Mouse (Mus musculus) forebrain, embryonic 15.5 days (tissue): ENCODE measurements around the gene Chrm4. TPM values are rescaled to one million over a fixed set of nuclear protein-coding genes. Genes with fewer than 3 reads are reported as not detected.

ENCODE experiments used
- ATAC-seq: fragments of 200-750 bp; cut with Nextera tagmentation; replicated peaks from 2 replicates; pipeline ENCODE4 v1.8.0; 2017; ENCODE audit warnings: mild to moderate bottlenecking, moderate TSS enrichment, moderate library complexity
- H3K27ac ChIP-seq: fragments of 300-500 bp; sonication (generic); replicated peaks from 2 replicates; pipeline ENCODE4 v1.5.1; 2015; ENCODE audit warnings: mild to moderate bottlenecking, inconsistent platforms
- H3K27me3 ChIP-seq: fragments of 300-500 bp; sonication (generic); 2 replicates; pipeline ENCODE4 v1.6.1; 2015; ENCODE audit warnings: inconsistent platforms
- H3K36me3 ChIP-seq: fragments of 300-500 bp; sonication (generic); 2 replicates; pipeline ENCODE4 v1.6.1; 2015; ENCODE audit warnings: mild to moderate bottlenecking, inconsistent platforms
- H3K4me1 ChIP-seq: fragments of 300-500 bp; sonication (generic); 2 replicates; pipeline ENCODE4 v1.6.1; 2015; ENCODE audit warnings: inconsistent platforms
- H3K4me2 ChIP-seq: fragments of 300-500 bp; sonication (generic); replicated peaks from 2 replicates; pipeline ENCODE4 v1.6.1; 2015; ENCODE audit warnings: mild to moderate bottlenecking, inconsistent platforms
- H3K4me3 ChIP-seq: fragments of 300-500 bp; sonication (generic); 2 replicates; pipeline ENCODE4 v1.5.1; 2015; ENCODE audit warnings: mild to moderate bottlenecking, inconsistent platforms
- H3K9ac ChIP-seq: fragments of 300-500 bp; sonication (generic); replicated peaks from 2 replicates; pipeline ENCODE4 v1.6.1; 2015; ENCODE audit warnings: mild to moderate bottlenecking, inconsistent platforms
- H3K9me3 ChIP-seq: fragments of 300-500 bp; sonication (generic); 2 replicates; pipeline ENCODE4 v1.6.1; 2016; ENCODE audit warnings: inconsistent platforms
- WGBS: fragments of 180-500 bp; shearing (Covaris S2); methylation state at CpG from one replicate; pipeline ENCODE4 v1.1.7; 2015; ENCODE audit warnings: mixed read lengths; 5-methylcytosine and 5-hydroxymethylcytosine counted together
- polyA plus RNA-seq: library from polyadenylated mRNA; unstranded; fragments of >200 nt; fragmentation: Nextera tagmentation; extraction: Ambion mirVana; gene quantifications from 2 replicates; pipeline ENCODE4 v1.2.1, GENCODE M21; 2015

Chrm4 gene
- polyA plus RNA-seq: 1.5 and 1.8 TPM in 2 replicates

- Histone ChIP-seq H3K4me1 (peaks cover 49% of the 10 kb centered on the region), H3K36me3 (no peaks in the 10 kb centered on the region), H3K4me2 (no peak within 1 kb of the TSS), H3K9ac (no peak within 1 kb of the TSS), H3K27me3 (peaks cover 28% of the 10 kb centered on the region), H3K27ac (no peak within 1 kb of the TSS), H3K4me3 (no peak within 1 kb of the TSS), H3K9me3 (no peaks in the 10 kb centered on the region)
- ATAC-seq: no peak
- 95% methylated on average over 3 of the region's 3 CpGs for WGBS
Observed at GRCm38 (mm10) chr2:91926949-91927348, at the start of gene Chrm4. Chrm4 (plus strand) TSS chr2:91927249.

DNA sequence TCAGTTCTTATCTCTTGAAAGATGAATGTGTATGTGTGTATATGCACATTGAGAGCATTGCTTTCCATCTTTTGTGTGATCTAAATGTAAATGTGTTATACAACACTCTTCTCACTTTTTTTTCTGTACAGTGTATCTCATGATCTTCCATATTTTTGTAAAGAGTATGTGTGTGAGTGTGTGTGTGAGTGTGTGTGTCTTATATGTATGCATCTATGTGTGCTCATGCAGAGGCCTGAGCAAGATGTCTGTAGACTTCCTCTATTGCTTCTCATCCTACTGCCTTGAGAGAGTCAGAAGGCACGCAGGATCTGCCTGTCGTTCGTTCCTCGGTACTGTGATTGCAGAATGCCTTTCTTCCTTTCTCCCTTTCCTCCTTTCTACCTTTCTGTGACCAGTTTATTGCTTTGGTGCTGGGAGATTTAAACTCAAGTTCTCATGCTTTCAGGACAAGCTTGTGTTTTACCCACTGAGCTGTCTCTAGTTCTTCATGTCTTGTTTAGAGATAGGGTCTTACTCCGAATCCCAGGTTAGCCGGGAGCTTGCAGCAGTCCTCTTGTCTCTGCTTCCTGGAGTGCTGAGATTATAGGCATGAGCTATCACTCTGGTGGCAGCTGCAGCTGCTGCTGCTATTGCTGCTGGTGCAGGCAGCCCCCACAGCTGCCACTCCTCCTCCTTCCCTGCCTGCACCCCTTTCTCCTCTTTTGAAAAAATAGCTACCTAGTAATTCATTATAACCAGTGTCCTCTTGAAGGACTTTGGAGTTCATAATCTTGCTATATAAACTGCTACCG is 48.5 kb upstream of the Chrm4 start:
- Histone ChIP-seq H3K4me3 (no peak overlapping the region), H3K4me2 (no peak overlapping the region), H3K36me3 (peaks cover 7% of the 10 kb centered on the region; the same call in 1 of the 2 replicates), H3K9me3 (no peaks in the 10 kb centered on the region), H3K9ac (no peak overlapping the region), H3K4me1 (peaks cover 7% of the 10 kb centered on the region; the same call in 1 of the 2 replicates), H3K27me3 (no peaks in the 10 kb centered on the region), H3K27ac (peak overlapping the region; percentile 27)
- 0 out of 2 replicates have a peak, but pooled peaks have one; percentile 38 for ATAC-seq
- 66% methylated on average over 7 of the region's 7 CpGs for WGBS

DNA sequence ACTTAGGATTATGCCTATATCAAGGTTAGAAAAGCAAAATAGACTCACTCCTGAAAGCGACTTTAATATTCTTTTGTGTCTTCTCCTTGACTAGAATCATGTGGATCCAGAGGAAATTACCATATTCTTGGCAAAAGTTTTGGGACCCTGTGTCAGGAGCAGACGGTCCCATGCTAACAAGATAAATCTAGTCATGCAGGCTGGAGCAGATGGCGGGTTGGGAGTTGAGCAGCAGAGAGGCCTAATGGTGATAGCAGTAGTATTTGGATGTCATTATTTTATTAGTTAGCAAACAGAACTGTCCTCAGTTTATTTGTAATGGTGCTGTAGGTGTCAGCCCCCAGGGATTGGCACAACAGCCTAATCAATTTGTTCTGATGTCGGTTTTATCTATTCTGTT is 43.1 kb upstream of the Chrm4 start:
- H3K9ac ChIP-seq: no peak overlapping the region
- ATAC-seq: 0 out of 2 replicates have a peak, but pooled peaks have one; percentile 29
- no peaks in the 10 kb centered on the region for H3K9me3 ChIP-seq
- WGBS: 65% methylated on average over 4 of the region's 4 CpGs
- H3K27ac ChIP-seq: peak overlapping the region; percentile 56; the same call in 1 of the 2 replicates
- no peak overlapping the region for H3K4me2 ChIP-seq
- H3K4me1 ChIP-seq: peaks cover 4% of the 10 kb centered on the region; the same call in 1 of the 2 replicates
- H3K36me3 ChIP-seq: peaks cover 6% of the 10 kb centered on the region
- H3K4me3 ChIP-seq: no peak overlapping the region
- no peaks in the 10 kb centered on the region for H3K27me3 ChIP-seq

DNA sequence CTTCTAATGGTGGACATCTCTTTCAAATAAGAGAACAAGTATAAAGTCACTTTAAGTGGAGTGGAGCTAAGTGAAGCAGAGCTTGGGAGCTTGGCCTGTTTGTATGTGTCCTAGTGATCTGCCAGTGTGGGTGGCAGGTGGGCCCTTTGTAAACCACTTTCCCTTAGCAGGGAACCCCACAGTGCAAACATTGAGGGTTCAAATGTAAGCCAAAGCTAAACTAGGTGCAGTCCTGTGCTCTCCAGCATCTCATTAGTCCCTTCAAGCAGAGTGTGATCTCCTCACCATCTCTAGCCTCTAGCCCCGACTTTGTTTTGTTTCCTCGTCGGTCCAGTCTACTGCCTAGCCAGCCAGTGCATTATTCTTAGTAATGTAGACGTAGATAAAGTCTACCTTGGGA is 42.4 kb upstream of the Chrm4 start:
- Histone ChIP-seq H3K4me1 (no peaks in the 10 kb centered on the region), H3K9ac (no peak overlapping the region), H3K9me3 (no peaks in the 10 kb centered on the region), H3K27me3 (no peaks in the 10 kb centered on the region), H3K36me3 (peaks cover 6% of the 10 kb centered on the region), H3K4me3 (no peak overlapping the region), H3K27ac (no peak overlapping the region), H3K4me2 (no peak overlapping the region)
- 64% methylated on average over 4 of the region's 4 CpGs for WGBS
- no peak for ATAC-seq

DNA sequence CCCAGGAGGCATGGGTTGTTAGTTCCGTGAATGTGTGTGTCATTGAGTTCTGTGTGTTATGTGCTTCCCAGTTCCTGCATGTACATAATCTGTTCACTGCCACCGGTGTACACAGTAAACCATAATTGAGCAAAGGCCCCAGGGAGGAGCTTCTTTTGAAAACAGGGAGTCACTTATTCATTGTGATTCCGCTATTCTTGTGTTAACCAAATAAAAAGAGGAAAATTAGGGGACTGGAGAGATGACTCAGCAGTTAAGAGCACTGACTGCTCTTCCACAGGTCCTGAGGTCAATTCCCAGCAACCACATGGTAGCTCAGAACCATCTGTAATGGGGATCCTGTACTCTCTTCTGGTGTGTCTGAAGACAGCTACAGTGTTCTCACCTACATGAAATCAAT is 32.3 kb upstream of the Chrm4 start:
- H3K9ac ChIP-seq: no peak overlapping the region
- no peaks in the 10 kb centered on the region for H3K4me1 ChIP-seq
- H3K36me3 ChIP-seq: 0 out of 2 replicates have a peak, but pooled peaks cover 2% of the 10 kb centered on the region
- H3K27me3 ChIP-seq: no peaks in the 10 kb centered on the region
- no peak overlapping the region for H3K4me2 ChIP-seq
- WGBS: 76% methylated on average over 3 of the region's 3 CpGs
- H3K9me3 ChIP-seq: no peaks in the 10 kb centered on the region
- H3K27ac ChIP-seq: no peak overlapping the region
- no peak for ATAC-seq
- no peak overlapping the region for H3K4me3 ChIP-seq

DNA sequence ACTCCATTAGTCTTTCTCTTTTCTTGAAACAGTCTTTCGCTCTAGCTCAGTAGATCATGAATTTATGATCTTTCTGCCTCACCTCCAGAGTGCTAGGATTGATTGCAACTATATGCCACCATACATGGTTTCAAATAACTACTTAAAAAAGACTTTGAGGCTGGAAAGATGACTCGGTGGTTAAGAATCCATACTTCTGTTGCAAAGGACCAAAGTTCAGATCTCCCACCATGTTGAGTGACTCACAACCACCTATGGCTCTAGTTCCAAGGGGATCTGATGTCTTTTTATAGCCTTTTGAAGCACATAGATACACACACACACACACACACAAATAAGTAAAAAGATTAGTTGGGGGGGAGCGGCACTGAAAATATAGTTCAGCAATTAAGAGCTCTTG is 31.6 kb upstream of the Chrm4 start:
- H3K4me2 ChIP-seq: no peak overlapping the region
- no peak overlapping the region for H3K9ac ChIP-seq
- no peak for ATAC-seq
- H3K4me3 ChIP-seq: no peak overlapping the region
- H3K27me3 ChIP-seq: no peaks in the 10 kb centered on the region
- peaks cover 7% of the 10 kb centered on the region for H3K36me3 ChIP-seq
- no peaks in the 10 kb centered on the region for H3K9me3 ChIP-seq
- H3K27ac ChIP-seq: no peak overlapping the region
- 94% methylated on average over 3 of the region's 3 CpGs for WGBS
- H3K4me1 ChIP-seq: no peaks in the 10 kb centered on the region

- H3K4me3 ChIP-seq: no peak overlapping the region
- no peaks in the 10 kb centered on the region for H3K27me3 ChIP-seq
- H3K9ac ChIP-seq: no peak overlapping the region
- no peaks in the 10 kb centered on the region for H3K4me1 ChIP-seq
- no peak overlapping the region for H3K27ac ChIP-seq
- peaks cover 11% of the 10 kb centered on the region for H3K36me3 ChIP-seq
- H3K9me3 ChIP-seq: no peaks in the 10 kb centered on the region
- H3K4me2 ChIP-seq: no peak overlapping the region
- no peak for ATAC-seq
Observed at GRCm38 (mm10) chr2:91897968-91898367, 29.1 kb upstream of the Chrm4 start.

GRCm38 (mm10) chr2:91899141-91899540 is 27.9 kb upstream of the Chrm4 start:
- Histone ChIP-seq H3K4me2 (no peak overlapping the region), H3K4me1 (0 out of 2 replicates have a peak, but pooled peaks cover 7% of the 10 kb centered on the region), H3K27me3 (no peaks in the 10 kb centered on the region), H3K36me3 (peaks cover 11% of the 10 kb centered on the region), H3K9me3 (no peaks in the 10 kb centered on the region), H3K27ac (no peak overlapping the region), H3K4me3 (no peak overlapping the region), H3K9ac (no peak overlapping the region)
- no peak for ATAC-seq
- WGBS: 88% methylated on average over 3 of the region's 3 CpGs

GRCm38 (mm10) chr2:91900431-91900830 is 26.6 kb upstream of the Chrm4 start:
- H3K4me1 ChIP-seq: peaks cover 17% of the 10 kb centered on the region
- H3K36me3 ChIP-seq: peaks cover 11% of the 10 kb centered on the region
- WGBS: 94% methylated on average over 8 of the region's 8 CpGs
- H3K4me2 ChIP-seq: no peak overlapping the region
- ATAC-seq: no peak
- no peak overlapping the region for H3K27ac ChIP-seq
- H3K9ac ChIP-seq: no peak overlapping the region
- no peaks in the 10 kb centered on the region for H3K9me3 ChIP-seq
- H3K27me3 ChIP-seq: no peaks in the 10 kb centered on the region
- no peak overlapping the region for H3K4me3 ChIP-seq

DNA sequence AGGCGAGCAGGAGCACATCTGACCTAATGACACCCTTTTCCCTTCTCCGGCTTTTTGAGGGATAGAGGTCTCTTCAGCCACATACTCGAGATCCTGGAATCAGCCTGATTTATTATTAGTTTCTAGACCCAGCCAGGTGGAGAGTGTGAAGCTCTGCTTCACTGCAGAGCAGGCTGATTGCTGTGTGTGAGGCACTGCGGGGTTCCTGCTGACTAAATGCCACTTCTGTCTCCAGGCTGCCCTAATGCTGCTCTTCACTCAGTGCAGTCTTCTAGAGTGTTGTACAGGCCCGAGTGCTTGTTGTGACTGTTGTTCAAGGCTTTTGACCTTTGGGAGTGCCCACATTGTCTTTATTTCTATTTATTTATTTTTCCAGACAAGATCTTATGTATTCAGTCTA is 24.7 kb upstream of the Chrm4 start:
- Histone ChIP-seq H3K9ac (no peak overlapping the region), H3K9me3 (no peaks in the 10 kb centered on the region), H3K36me3 (peaks cover 11% of the 10 kb centered on the region), H3K4me1 (peaks cover 17% of the 10 kb centered on the region), H3K27ac (no peak overlapping the region), H3K4me3 (no peak overlapping the region), H3K27me3 (no peaks in the 10 kb centered on the region), H3K4me2 (no peak overlapping the region)
- WGBS: 77% methylated on average over 5 of the region's 5 CpGs
- no peak for ATAC-seq

DNA sequence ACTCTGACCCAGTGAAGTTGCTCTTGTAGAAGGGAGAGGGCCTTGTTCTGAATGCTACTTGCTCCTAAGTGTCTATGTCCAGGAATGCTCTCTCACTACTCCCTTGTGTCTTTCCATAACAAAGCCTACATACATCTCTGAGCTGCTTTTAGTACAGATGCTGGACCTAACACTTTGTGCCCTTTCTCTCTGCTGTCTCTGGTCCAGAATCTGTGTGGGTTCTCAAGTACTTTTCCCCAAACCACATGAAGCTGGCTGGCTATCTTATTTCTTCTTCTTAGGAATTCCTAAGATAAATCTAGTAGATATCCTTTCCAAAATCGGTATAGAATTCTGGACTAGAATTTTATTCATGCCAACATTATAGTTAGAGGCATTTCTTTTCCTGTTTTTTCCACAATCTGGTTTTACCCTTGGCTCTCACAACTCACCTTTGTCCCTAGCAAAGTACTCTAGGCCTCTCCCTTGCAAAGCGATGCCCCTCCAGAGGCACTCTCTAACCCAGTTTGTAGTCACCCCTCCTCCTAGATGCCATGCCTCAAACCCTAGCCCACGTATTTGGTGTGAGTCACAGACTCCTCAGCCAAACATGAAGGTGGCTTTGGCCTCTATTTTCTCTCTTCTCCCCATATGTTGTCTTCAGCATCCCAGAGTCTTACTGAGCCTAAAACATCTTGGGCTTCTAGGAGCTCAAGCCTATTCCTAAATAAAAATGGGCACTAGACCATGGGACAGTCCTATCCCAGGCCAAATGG is 23.7 kb upstream of the Chrm4 start:
- WGBS: 89% methylated on average over 3 of the region's 3 CpGs
- ATAC-seq: no peak
- Histone ChIP-seq H3K4me2 (no peak overlapping the region), H3K27ac (no peak overlapping the region), H3K27me3 (no peaks in the 10 kb centered on the region), H3K4me3 (no peak overlapping the region), H3K9me3 (no peaks in the 10 kb centered on the region), H3K4me1 (peaks cover 17% of the 10 kb centered on the region), H3K36me3 (peaks cover 11% of the 10 kb centered on the region), H3K9ac (no peak overlapping the region)

- H3K27ac ChIP-seq: peak overlapping the region; percentile 72
- 34% methylated on average over 5 of the region's 5 CpGs for WGBS
- peaks cover 12% of the 10 kb centered on the region for H3K36me3 ChIP-seq
- H3K27me3 ChIP-seq: no peaks in the 10 kb centered on the region
- peak; percentile 92 for ATAC-seq
- no peak overlapping the region for H3K9ac ChIP-seq
- H3K9me3 ChIP-seq: no peaks in the 10 kb centered on the region
- H3K4me3 ChIP-seq: no peak overlapping the region
- peaks cover 17% of the 10 kb centered on the region for H3K4me1 ChIP-seq
- H3K4me2 ChIP-seq: no peak overlapping the region
Observed at GRCm38 (mm10) chr2:91904618-91905307, 22.3 kb upstream of the Chrm4 start.
